Mouse (Mus musculus) granulocyte monocyte progenitor cell, adult 5-6 weeks (primary cell): ENCODE data around the gene Dusp11. TPM values are rescaled to one million over a fixed set of nuclear protein-coding genes. Genes with fewer than 3 reads are reported as not detected.
"Not testable (repeated sequence)": the region's sequence is repeated elsewhere in the genome, so short reads cannot be mapped to it uniquely, and the experiment has no call there.

Source experiments
- ATAC-seq: replicated peaks from 2 replicates; pipeline ENCODE4 v1.8.0; 2016; ENCODE audit warnings: mild to moderate bottlenecking, moderate TSS enrichment, inconsistent platforms; ENCODE audit not compliant: poor library complexity, severe bottlenecking
- total RNA-seq, 2 experiments: library from RNA; stranded (forward) in 1 of 2; stranded (reverse) in 1 of 2; fragments of 200-712, 200-1000 nt in 1 of 2; fragments of >200 nt in 1 of 2; fragmentation: Nextera tagmentation in 1 of 2; gene quantifications; 2 replicates each; pipeline ENCODE4 v1.2.3; 2014 to 2017

Gene Dusp11
- total RNA-seq, 2 experiments from 2014 or later, result 45.4 to 57.9 TPM

GRCm38 (mm10) chr6:85898596-85899475, 62.6 kb downstream of the Dusp11 start:
- not testable (repeated sequence) for ATAC-seq

GRCm38 (mm10) chr6:85895061-85895648, 66.3 kb downstream of the Dusp11 start:
- peak; percentile 46 for ATAC-seq

Other genes with a start within 250 kb of the Dusp11 start
- gene Nat8f7, start 248.5 kb downstream of the Dusp11 start, total RNA-seq (2014; fragmentation: Nextera tagmentation), result not detected in 2 replicates
- not detected in 2 replicates for gene Nat8f7, start 248.5 kb downstream of the Dusp11 start, total RNA-seq (2017)
- gene Nat8f3, start 195.9 kb downstream of the Dusp11 start, total RNA-seq (2014; fragmentation: Nextera tagmentation), result not detected in 2 replicates
- not detected in 2 replicates for gene Nat8f3, start 195.9 kb downstream of the Dusp11 start, total RNA-seq (2017)
- not detected in 2 replicates for gene Nat8f6, start 140.7 kb downstream of the Dusp11 start, total RNA-seq (2014; fragmentation: Nextera tagmentation)
- not detected in 2 replicates for gene Nat8f6, start 140.7 kb downstream of the Dusp11 start, total RNA-seq (2017)
- not detected in 2 replicates for gene Nat8f5, start 140.7 kb downstream of the Dusp11 start, total RNA-seq (2014; fragmentation: Nextera tagmentation)
- gene Nat8f5, start 140.7 kb downstream of the Dusp11 start, total RNA-seq (2017), result not detected in 2 replicates
- not detected in 2 replicates for gene Nat8, start 129.6 kb downstream of the Dusp11 start, total RNA-seq (2014; fragmentation: Nextera tagmentation)
- gene Nat8, start 129.6 kb downstream of the Dusp11 start, total RNA-seq (2017), result not detected in 2 replicates
- not detected in 2 replicates for gene Nat8f2, start 92.5 kb downstream of the Dusp11 start, total RNA-seq (2014; fragmentation: Nextera tagmentation)
- gene Nat8f2, start 92.5 kb downstream of the Dusp11 start, total RNA-seq (2017), result not detected in 2 replicates
- 0.58 and 2.0 TPM in 2 replicates for gene Nat8f4, start 56.8 kb downstream of the Dusp11 start, total RNA-seq (2014; fragmentation: Nextera tagmentation)
- gene Nat8f4, start 56.8 kb downstream of the Dusp11 start, total RNA-seq (2017), result 0.90 and 1.3 TPM in 2 replicates
- gene Tprkb, start 49.8 kb downstream of the Dusp11 start, total RNA-seq (2014; fragmentation: Nextera tagmentation), result 26.0 and 30.1 TPM in 2 replicates
- gene Tprkb, start 49.8 kb downstream of the Dusp11 start, total RNA-seq (2017), result 17.3 and 40.0 TPM in 2 replicates
- gene Nat8f1, start 46.0 kb downstream of the Dusp11 start, total RNA-seq (2014; fragmentation: Nextera tagmentation), result 6.9 and 10.4 TPM in 2 replicates
- 3.4 and 3.7 TPM in 2 replicates for gene Nat8f1, start 46.0 kb downstream of the Dusp11 start, total RNA-seq (2017)
- not detected in 2 replicates for gene Figla, start 54.5 kb upstream of the Dusp11 start, total RNA-seq (2014; fragmentation: Nextera tagmentation)
- not detected in 2 replicates for gene Figla, start 54.5 kb upstream of the Dusp11 start, total RNA-seq (2017)
- gene Add2, start 67.0 kb upstream of the Dusp11 start, total RNA-seq (2014; fragmentation: Nextera tagmentation), result 0.21 TPM in 1 of 2 replicates, not detected in the other
- gene Add2, start 67.0 kb upstream of the Dusp11 start, total RNA-seq (2017), result 0.22 and 1.5 TPM in 2 replicates
- gene Tgfa, start 233.6 kb upstream of the Dusp11 start, total RNA-seq (2014; fragmentation: Nextera tagmentation), result not detected in 2 replicates
- not detected in 2 replicates for gene Tgfa, start 233.6 kb upstream of the Dusp11 start, total RNA-seq (2017)